Mouse (Mus musculus): Measurements from ENCODE around the gene Map3k1.

- TF ChIP-seq POLR2A (IDR thresholded peaks at IDR 0.05; ENCODE audit: insufficient read depth, low read length) (no peak), CTCF (IDR thresholded peaks at IDR 0.05; ENCODE audit: low read depth, low read length) (no peak), EP300 (IDR thresholded peaks at IDR 0.05; ENCODE audit: insufficient read depth, low read depth, low read length) (no peak)
Measured at GRCm38 (mm10) chr13:111821727-111822375, 13.1 kb upstream of the Map3k1 start.

Measured in ES-Bruce4 (cell line).